Mouse (Mus musculus): ENCODE data around the gene Vav3. TPM values are rescaled to one million over a fixed set of nuclear protein-coding genes. Genes with fewer than 3 reads are reported as not detected.

Gene Vav3
- polyA plus RNA-seq, 1 experiment from 2014 or later = 4.4 TPM

DNA sequence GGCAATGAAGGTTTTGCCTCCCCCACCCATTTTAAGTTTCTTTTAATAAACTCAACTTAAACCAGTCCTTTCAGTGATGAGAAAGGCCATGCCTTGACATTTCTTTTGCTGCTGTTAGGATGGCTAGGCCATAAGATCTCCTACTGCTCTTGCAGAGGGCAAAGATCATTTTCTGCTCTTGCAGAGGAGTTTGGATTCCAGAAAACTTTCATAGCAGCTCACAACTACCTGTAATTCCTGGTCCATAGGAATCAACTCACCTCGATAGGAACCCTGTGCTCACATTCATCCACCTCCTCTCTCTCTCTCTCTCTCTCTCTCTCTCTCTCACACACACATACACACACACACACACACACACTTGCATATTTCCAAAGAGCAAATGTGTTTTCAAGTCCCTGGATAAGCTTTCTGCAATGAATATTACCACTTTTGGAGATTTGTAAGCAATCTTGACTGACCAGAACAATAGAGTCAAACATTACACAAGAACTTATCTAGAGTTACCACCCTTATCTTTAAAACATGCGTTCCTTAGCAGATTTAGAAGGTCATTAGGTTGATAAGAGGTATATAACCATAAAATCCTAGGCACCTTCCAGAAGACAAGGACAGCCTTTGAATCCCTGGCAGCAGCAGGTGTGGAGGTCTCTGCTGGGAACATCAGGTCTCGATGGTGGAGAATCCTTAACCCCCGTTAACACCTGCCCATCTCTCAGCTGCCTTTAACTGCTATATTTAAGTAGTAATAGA lies 260.4 kb downstream of the Vav3 start:
- Histone ChIP-seq H3K36me3 (replicated peaks; ENCODE audit: insufficient read depth, low read length) (no peaks in the 10 kb centered on the region), H3K9me3 (ENCODE audit: low read length) (no peaks in the 10 kb centered on the region), H3K4me3 (ENCODE audit: low read depth, low read length) (no peak overlapping the region), H3K27ac (ENCODE audit: low read depth) (no peak overlapping the region), H3K9ac (replicated peaks) (no peak overlapping the region), H3K4me1 (ENCODE audit: insufficient read depth) (no peaks in the 10 kb centered on the region), H3K4me2 (ENCODE audit: low read depth, low read length) (no peak overlapping the region), H3K27me3 (ENCODE audit: insufficient read depth, low read length) (no peaks in the 10 kb centered on the region)
- WGBS (ENCODE audit: insufficient replicate concordance) = 55% methylated on average over 4 of the region's 4 CpGs
- DNase-seq (no peak), ATAC-seq (no peak)
- TF ChIP-seq CTCF (IDR thresholded peaks at IDR 0.05; ENCODE audit: low read depth) (no peak), EP300 (IDR thresholded peaks at IDR 0.05; ENCODE audit: low read depth) (no peak)

GRCm38 (mm10) chr3:109602753-109603152 lies 262.3 kb downstream of the Vav3 start:
- Histone ChIP-seq H3K9me3 (ENCODE audit: low read length) (no peaks in the 10 kb centered on the region), H3K27ac (ENCODE audit: low read depth) (no peak overlapping the region), H3K4me3 (ENCODE audit: low read depth, low read length) (no peak overlapping the region), H3K36me3 (replicated peaks; ENCODE audit: insufficient read depth, low read length) (no peaks in the 10 kb centered on the region), H3K4me2 (ENCODE audit: low read depth, low read length) (no peak overlapping the region), H3K9ac (replicated peaks) (no peak overlapping the region), H3K4me1 (ENCODE audit: insufficient read depth) (no peaks in the 10 kb centered on the region), H3K27me3 (ENCODE audit: insufficient read depth, low read length) (no peaks in the 10 kb centered on the region)
- no peak for DNase-seq
- TF ChIP-seq CTCF (IDR thresholded peaks at IDR 0.05; ENCODE audit: low read depth) (no peak), EP300 (IDR thresholded peaks at IDR 0.05; ENCODE audit: low read depth) (no peak)
- no peak for ATAC-seq
- 63% methylated on average over 1 of the region's 1 CpGs for WGBS (ENCODE audit: insufficient replicate concordance)

DNA sequence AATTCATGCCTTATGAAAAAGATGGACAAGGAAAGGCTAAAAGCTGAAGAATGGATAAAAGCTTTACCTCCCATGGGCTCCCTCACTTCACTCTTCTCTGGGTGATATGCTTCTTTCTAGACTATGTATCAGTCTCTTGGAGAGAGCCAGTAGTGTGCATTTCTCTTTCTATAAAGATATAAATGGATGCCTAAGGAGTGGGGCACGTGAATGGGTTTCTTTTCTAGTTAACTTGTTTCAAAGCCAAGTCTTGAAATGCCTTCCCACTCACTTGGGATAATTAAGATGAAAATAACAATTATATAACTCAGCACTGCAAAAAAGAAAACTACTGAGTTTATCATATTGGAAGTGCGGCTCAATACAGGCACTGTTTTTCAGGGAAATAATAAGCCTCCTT lies 265.7 kb downstream of the Vav3 start:
- Histone ChIP-seq H3K4me2 (ENCODE audit: low read depth, low read length) (no peak overlapping the region), H3K9me3 (ENCODE audit: low read length) (no peaks in the 10 kb centered on the region), H3K4me3 (ENCODE audit: low read depth, low read length) (no peak overlapping the region), H3K36me3 (replicated peaks; ENCODE audit: insufficient read depth, low read length) (no peaks in the 10 kb centered on the region), H3K4me1 (ENCODE audit: insufficient read depth) (no peaks in the 10 kb centered on the region), H3K9ac (replicated peaks) (no peak overlapping the region), H3K27ac (ENCODE audit: low read depth) (no peak overlapping the region), H3K27me3 (ENCODE audit: insufficient read depth, low read length) (no peaks in the 10 kb centered on the region)
- 75% methylated on average over 2 of the region's 2 CpGs for WGBS (ENCODE audit: insufficient replicate concordance)
- DNase-seq (no peak), ATAC-seq (no peak)
- TF ChIP-seq EP300 (IDR thresholded peaks at IDR 0.05; ENCODE audit: low read depth) (no peak), CTCF (IDR thresholded peaks at IDR 0.05; ENCODE audit: low read depth) (no peak)

- 63% methylated on average over 3 of the region's 3 CpGs for WGBS (ENCODE audit: insufficient replicate concordance)
- DNase-seq (no peak), ATAC-seq (no peak)
- Histone ChIP-seq H3K4me2 (ENCODE audit: low read depth, low read length) (no peak overlapping the region), H3K27me3 (ENCODE audit: insufficient read depth, low read length) (no peaks in the 10 kb centered on the region), H3K9me3 (ENCODE audit: low read length) (no peaks in the 10 kb centered on the region), H3K4me3 (ENCODE audit: low read depth, low read length) (no peak overlapping the region), H3K36me3 (replicated peaks; ENCODE audit: insufficient read depth, low read length) (no peaks in the 10 kb centered on the region), H3K4me1 (ENCODE audit: insufficient read depth) (no peaks in the 10 kb centered on the region), H3K27ac (ENCODE audit: low read depth) (no peak overlapping the region), H3K9ac (replicated peaks) (no peak overlapping the region)
- TF ChIP-seq EP300 (IDR thresholded peaks at IDR 0.05; ENCODE audit: low read depth) (no peak), CTCF (IDR thresholded peaks at IDR 0.05; ENCODE audit: low read depth) (no peak)
Observed at GRCm38 (mm10) chr3:109621721-109622120, 281.3 kb downstream of the Vav3 start.

DNA sequence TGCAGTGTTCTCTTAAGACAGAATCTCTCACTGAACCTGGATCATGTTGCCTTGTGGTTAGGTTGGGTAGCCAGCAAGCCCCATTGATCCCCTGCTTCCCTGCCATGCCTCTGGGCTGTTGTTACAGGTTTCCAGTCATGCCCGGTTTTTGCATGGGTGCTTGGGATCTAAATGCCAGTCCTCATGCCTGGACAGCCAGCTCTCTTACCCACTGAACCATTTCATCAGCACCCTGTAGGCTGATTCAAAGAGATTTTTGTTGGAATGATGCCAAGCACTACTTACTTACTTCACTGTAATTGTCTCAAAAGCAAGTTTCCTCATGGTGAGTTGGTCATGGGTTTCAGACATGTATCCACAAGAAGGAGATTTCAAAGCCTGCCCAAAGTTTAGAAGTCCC lies 281.9 kb downstream of the Vav3 start:
- no peak overlapping the region for H3K27ac ChIP-seq (ENCODE audit: low read depth)
- DNase-seq (no peak), ATAC-seq (no peak)
- TF ChIP-seq CTCF (IDR thresholded peaks at IDR 0.05; ENCODE audit: low read depth) (no peak), EP300 (IDR thresholded peaks at IDR 0.05; ENCODE audit: low read depth) (no peak)
- no peak overlapping the region for H3K9ac ChIP-seq (replicated peaks)
- 64% methylated on average over 1 of the region's 1 CpGs for WGBS (ENCODE audit: insufficient replicate concordance)
- H3K4me2 ChIP-seq (ENCODE audit: low read depth, low read length) = no peak overlapping the region
- no peak overlapping the region for H3K4me3 ChIP-seq (ENCODE audit: low read depth, low read length)
- H3K4me1 ChIP-seq (ENCODE audit: insufficient read depth) = no peaks in the 10 kb centered on the region
- H3K27me3 ChIP-seq (ENCODE audit: insufficient read depth, low read length) = no peaks in the 10 kb centered on the region
- no peaks in the 10 kb centered on the region for H3K9me3 ChIP-seq (ENCODE audit: low read length)
- H3K36me3 ChIP-seq (replicated peaks; ENCODE audit: insufficient read depth, low read length) = no peaks in the 10 kb centered on the region

GRCm38 (mm10) chr3:109622816-109623215 lies 282.4 kb downstream of the Vav3 start:
- H3K9ac ChIP-seq (replicated peaks) = no peak overlapping the region
- DNase-seq = no peak
- H3K27me3 ChIP-seq (ENCODE audit: insufficient read depth, low read length) = no peaks in the 10 kb centered on the region
- no peak overlapping the region for H3K27ac ChIP-seq (ENCODE audit: low read depth)
- no peak overlapping the region for H3K4me3 ChIP-seq (ENCODE audit: low read depth, low read length)
- no peaks in the 10 kb centered on the region for H3K9me3 ChIP-seq (ENCODE audit: low read length)
- H3K4me2 ChIP-seq (ENCODE audit: low read depth, low read length) = no peak overlapping the region
- TF ChIP-seq CTCF (IDR thresholded peaks at IDR 0.05; ENCODE audit: low read depth) (no peak), EP300 (IDR thresholded peaks at IDR 0.05; ENCODE audit: low read depth) (no peak)
- H3K4me1 ChIP-seq (ENCODE audit: insufficient read depth) = no peaks in the 10 kb centered on the region
- no peak for ATAC-seq
- H3K36me3 ChIP-seq (replicated peaks; ENCODE audit: insufficient read depth, low read length) = no peaks in the 10 kb centered on the region
- 71% methylated on average over 1 of the region's 1 CpGs for WGBS (ENCODE audit: insufficient replicate concordance)
